Mouse (Mus musculus): Measurements from ENCODE around the gene Kdm7a. TPM values are rescaled to one million over a fixed set of nuclear protein-coding genes. Genes with fewer than 3 reads are reported as not detected.
A peak's percentile ranks its signal among the peaks of the same experiment; 100 is the strongest.

The Kdm7a gene
- total RNA-seq (2022): 10 to 100 TPM; 32.8 to 56.7 (median 45.0) TPM

GRCm38 (mm10) chr6:39206581-39207461 is at the start of gene Kdm7a:
Gene Kdm7a, minus strand, starts transcription at chr6:39206789.
- peak; percentile 57 to 76 for DNase-seq (ENCODE audit: low spot score in 2 of 2)

- no peak for DNase-seq (ENCODE audit: low spot score in 2 of 2)
These were observed 48.7 kb upstream of the Kdm7a start for GRCm38 (mm10) chr6:39255271-39255670.

- no peak for DNase-seq (ENCODE audit: low spot score in 2 of 2)
These were observed 43.5 kb upstream of the Kdm7a start for GRCm38 (mm10) chr6:39250055-39250454.

- no peak for DNase-seq (ENCODE audit: low spot score in 2 of 2)
These were observed 42.7 kb upstream of the Kdm7a start for GRCm38 (mm10) chr6:39249176-39249770.

GRCm38 (mm10) chr6:39244066-39244465 is 37.5 kb upstream of the Kdm7a start:
- DNase-seq (ENCODE audit: low spot score in 2 of 2): no peak

GRCm38 (mm10) chr6:39243511-39243961 is 36.9 kb upstream of the Kdm7a start:
- DNase-seq (ENCODE audit: low spot score in 2 of 2): no peak

GRCm38 (mm10) chr6:39242718-39243471 is 36.3 kb upstream of the Kdm7a start:
- peak; percentile 42 to 60 for DNase-seq (ENCODE audit: low spot score in 2 of 2)

- peak; percentile 65 to 66 for DNase-seq (ENCODE audit: low spot score in 2 of 2)
These were observed 34.9 kb upstream of the Kdm7a start for GRCm38 (mm10) chr6:39241421-39241891.

GRCm38 (mm10) chr6:39240956-39241355 is 34.4 kb upstream of the Kdm7a start:
- DNase-seq (ENCODE audit: low spot score in 2 of 2): no peak

- no peak for DNase-seq (ENCODE audit: low spot score in 2 of 2)
These were observed 31.3 kb upstream of the Kdm7a start for GRCm38 (mm10) chr6:39237887-39238286.

- no peak for DNase-seq (ENCODE audit: low spot score in 2 of 2)
These were observed 26.0 kb upstream of the Kdm7a start for GRCm38 (mm10) chr6:39232617-39233016.

- DNase-seq (ENCODE audit: low spot score in 2 of 2): no peak
These were observed 24.1 kb upstream of the Kdm7a start for GRCm38 (mm10) chr6:39230664-39231063.

GRCm38 (mm10) chr6:39226610-39226955 is 20.0 kb upstream of the Kdm7a start:
- no peak for DNase-seq (ENCODE audit: low spot score in 2 of 2)

GRCm38 (mm10) chr6:39225876-39226609 is 19.5 kb upstream of the Kdm7a start:
- DNase-seq (ENCODE audit: low spot score in 2 of 2): no peak

- no peak for DNase-seq (ENCODE audit: low spot score in 2 of 2)
These were observed 16.8 kb upstream of the Kdm7a start for GRCm38 (mm10) chr6:39223328-39223885.

GRCm38 (mm10) chr6:39222487-39222886 is 15.9 kb upstream of the Kdm7a start:
- DNase-seq (ENCODE audit: low spot score in 2 of 2): no peak

GRCm38 (mm10) chr6:39217961-39218360 is 11.4 kb upstream of the Kdm7a start:
- DNase-seq (ENCODE audit: low spot score in 2 of 2): no peak

- DNase-seq (ENCODE audit: low spot score in 2 of 2): no peak
These were observed 10.5 kb upstream of the Kdm7a start for GRCm38 (mm10) chr6:39217138-39217537.

GRCm38 (mm10) chr6:39214949-39215606 is 8.5 kb upstream of the Kdm7a start:
- DNase-seq (ENCODE audit: low spot score in 2 of 2): no peak

GRCm38 (mm10) chr6:39209677-39210076 is 3.1 kb upstream of the Kdm7a start:
- DNase-seq (ENCODE audit: low spot score in 2 of 2): no peak
